Mouse (Mus musculus): Measurements from ENCODE around the gene Tmem156. TPM values are rescaled to one million over a fixed set of nuclear protein-coding genes. Genes with fewer than 3 reads are reported as not detected.

Tmem156 gene
- polyA plus RNA-seq, 1 experiment from 2014 or later, result 0.71 TPM

DNA sequence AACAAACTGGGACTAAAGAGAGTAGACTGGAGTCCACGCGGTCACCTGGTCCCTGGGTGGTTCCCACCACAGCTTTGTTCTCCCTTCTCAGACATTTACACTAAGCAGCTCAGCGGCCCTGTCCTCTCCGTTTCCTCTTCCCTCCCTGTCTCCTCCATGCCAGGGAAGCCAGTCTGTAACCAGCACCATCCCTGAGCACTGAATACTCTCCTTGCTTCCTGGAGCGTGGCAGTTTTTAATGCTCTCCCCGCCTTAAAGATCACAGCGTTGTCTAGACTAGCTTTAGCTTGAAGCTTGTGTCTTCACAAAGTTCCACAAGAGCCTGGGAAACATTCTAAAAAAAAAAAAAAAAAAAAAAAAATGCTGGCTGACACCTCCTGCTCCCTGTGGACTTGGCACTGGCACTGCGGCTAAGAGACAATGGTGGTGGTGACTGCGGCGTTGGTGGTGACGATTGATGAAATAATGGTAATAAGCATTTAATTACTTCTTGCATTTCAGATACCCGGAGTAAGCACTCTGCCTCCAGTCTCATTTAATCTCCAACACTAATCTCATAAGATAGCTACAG lies 44.6 kb downstream of the Tmem156 start:
- ATAC-seq (replicated peaks; ENCODE audit: extremely low read depth, insufficient read depth, low FRiP score), result no peak
- Histone ChIP-seq H3K36me3 (ENCODE audit: control insufficient read depth, insufficient read depth) (no peaks in the 10 kb centered on the region), H3K9ac (ENCODE audit: low read length) (no peak overlapping the region), H3K4me3 (ENCODE audit: low read length) (no peak overlapping the region), H3K4me1 (ENCODE audit: control insufficient read depth, insufficient read depth, low read length) (no peaks in the 10 kb centered on the region), H3K4me2 (ENCODE audit: low read depth, low read length) (no peak overlapping the region), H3K27me3 (ENCODE audit: control insufficient read depth, insufficient read depth, low read length) (no peaks in the 10 kb centered on the region), H3K27ac (ENCODE audit: low read length) (no peak overlapping the region), H3K9me3 (replicated peaks; ENCODE audit: control insufficient read depth, low read length) (no peaks in the 10 kb centered on the region)
- WGBS, result 67% methylated on average over 12 of the region's 12 CpGs

DNA sequence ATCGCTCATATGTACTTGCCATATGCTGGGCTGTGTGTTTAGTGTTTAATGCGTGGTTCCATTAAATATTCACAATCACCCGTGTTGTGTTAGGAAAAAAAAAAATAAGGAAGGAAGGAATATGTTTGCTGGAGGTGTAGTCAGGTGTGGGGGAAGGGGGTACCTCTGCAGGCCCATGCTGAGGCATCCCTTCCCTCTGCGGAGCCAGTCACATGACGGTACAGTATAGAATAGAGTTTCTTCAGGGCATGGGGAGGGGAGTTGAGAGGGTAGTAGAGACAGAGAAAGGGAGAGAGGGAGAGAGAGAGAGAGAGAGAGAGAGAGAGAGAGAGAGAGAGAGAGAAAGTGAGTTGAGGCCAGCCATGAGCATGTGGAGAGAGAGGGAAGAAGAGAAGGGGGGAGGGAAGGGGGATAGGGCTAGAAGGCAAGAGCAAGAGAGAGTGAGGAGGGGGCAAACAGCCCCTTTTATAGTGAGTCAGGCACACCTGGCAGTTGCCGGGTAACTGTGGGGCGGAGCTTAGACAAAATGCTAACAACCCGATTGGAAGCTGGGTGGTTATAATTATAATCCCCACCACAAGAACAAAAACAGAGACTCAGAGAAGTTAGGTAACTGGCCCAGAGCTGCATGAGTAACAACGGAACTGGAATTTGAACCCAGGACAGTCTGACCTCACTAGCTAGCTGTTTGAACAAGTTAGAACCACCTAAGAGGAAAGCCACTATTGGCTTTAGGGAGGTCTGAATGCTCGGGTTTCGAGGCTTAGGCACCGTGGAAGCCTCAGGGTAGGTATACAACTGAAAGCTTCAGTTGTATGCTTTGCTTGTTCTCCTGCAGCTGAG lies 45.3 kb downstream of the Tmem156 start:
- Histone ChIP-seq H3K4me2 (ENCODE audit: low read depth, low read length) (no peak overlapping the region), H3K4me1 (ENCODE audit: control insufficient read depth, insufficient read depth, low read length) (no peaks in the 10 kb centered on the region), H3K9me3 (replicated peaks; ENCODE audit: control insufficient read depth, low read length) (no peaks in the 10 kb centered on the region), H3K4me3 (ENCODE audit: low read length) (no peak overlapping the region), H3K36me3 (ENCODE audit: control insufficient read depth, insufficient read depth) (no peaks in the 10 kb centered on the region), H3K27ac (ENCODE audit: low read length) (no peak overlapping the region), H3K27me3 (ENCODE audit: control insufficient read depth, insufficient read depth, low read length) (no peaks in the 10 kb centered on the region), H3K9ac (ENCODE audit: low read length) (no peak overlapping the region)
- ATAC-seq (replicated peaks; ENCODE audit: extremely low read depth, insufficient read depth, low FRiP score), result no peak
- WGBS, result 66% methylated on average over 12 of the region's 12 CpGs

DNA sequence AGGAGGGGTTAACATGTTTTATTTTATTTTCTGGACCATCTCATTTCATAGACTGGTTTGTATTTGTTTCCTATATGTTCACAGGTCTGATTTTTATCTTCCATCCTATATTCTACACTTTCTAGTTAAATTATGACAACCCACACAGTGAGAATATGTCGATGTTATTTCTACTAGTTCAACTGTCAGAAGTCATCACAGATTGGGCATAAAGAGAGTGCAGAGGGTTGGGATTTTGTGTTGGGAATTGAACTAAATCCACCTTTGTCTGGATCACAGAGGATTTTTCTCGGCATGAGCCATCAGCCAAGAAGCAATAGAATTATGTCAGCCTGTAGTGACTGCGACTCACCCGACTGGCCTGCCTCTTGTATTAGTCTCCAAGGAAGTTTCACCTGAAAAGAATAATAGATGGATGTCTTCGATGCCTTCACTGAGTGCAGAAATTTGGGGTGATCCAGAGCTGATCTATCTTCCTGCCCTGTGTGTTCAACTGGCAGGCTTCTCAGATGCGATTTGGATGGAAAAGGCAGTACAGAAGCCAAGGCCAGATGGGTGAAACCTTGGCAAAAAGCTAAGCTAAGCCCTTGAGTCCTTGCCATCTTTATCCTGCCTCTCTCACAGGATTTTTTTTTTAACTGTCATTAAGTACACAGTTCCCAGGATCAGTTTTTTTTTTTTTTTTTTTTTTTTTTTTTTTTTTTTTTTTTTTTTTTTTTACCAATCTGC lies 46.1 kb downstream of the Tmem156 start:
- Histone ChIP-seq H3K27ac (ENCODE audit: low read length) (no peak overlapping the region), H3K36me3 (ENCODE audit: control insufficient read depth, insufficient read depth) (no peaks in the 10 kb centered on the region), H3K4me2 (ENCODE audit: low read depth, low read length) (no peak overlapping the region), H3K9ac (ENCODE audit: low read length) (no peak overlapping the region), H3K4me1 (ENCODE audit: control insufficient read depth, insufficient read depth, low read length) (no peaks in the 10 kb centered on the region), H3K27me3 (ENCODE audit: control insufficient read depth, insufficient read depth, low read length) (no peaks in the 10 kb centered on the region), H3K4me3 (ENCODE audit: low read length) (no peak overlapping the region), H3K9me3 (replicated peaks; ENCODE audit: control insufficient read depth, low read length) (no peaks in the 10 kb centered on the region)
- ATAC-seq (replicated peaks; ENCODE audit: extremely low read depth, insufficient read depth, low FRiP score), result no peak
- WGBS, result 78% methylated on average over 6 of the region's 6 CpGs

DNA sequence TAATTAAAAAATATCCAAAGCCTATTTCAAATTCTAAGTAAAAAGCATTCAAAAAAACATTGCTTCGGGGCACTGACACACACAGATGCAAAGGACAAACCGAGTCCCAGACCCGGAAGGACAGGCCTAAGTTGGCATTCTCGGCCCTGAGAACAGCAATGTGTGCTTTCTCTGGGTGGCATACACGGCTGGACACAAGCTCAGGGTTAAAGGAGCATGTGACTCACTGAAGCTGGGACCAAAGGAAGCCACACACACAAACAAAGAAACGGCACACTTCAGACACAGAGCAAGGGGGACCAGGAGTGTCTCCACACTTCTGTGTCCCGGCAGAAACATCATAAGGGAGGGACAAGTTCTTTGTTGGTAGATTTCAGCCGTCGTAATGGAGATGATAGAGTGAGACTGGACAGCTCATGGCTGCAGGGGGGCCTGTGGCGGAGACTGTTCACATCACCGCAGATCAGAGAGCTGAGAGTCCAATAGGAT lies 48.5 kb downstream of the Tmem156 start:
- Histone ChIP-seq H3K9ac (ENCODE audit: low read length) (no peak overlapping the region), H3K4me2 (ENCODE audit: low read depth, low read length) (no peak overlapping the region), H3K27ac (ENCODE audit: low read length) (no peak overlapping the region), H3K27me3 (ENCODE audit: control insufficient read depth, insufficient read depth, low read length) (no peaks in the 10 kb centered on the region), H3K9me3 (replicated peaks; ENCODE audit: control insufficient read depth, low read length) (no peaks in the 10 kb centered on the region), H3K36me3 (ENCODE audit: control insufficient read depth, insufficient read depth) (no peaks in the 10 kb centered on the region), H3K4me1 (ENCODE audit: control insufficient read depth, insufficient read depth, low read length) (peaks cover 5% of the 10 kb centered on the region; the same call in 1 of the 2 replicates), H3K4me3 (ENCODE audit: low read length) (no peak overlapping the region)
- WGBS, result 71% methylated on average over 11 of the region's 11 CpGs
- ATAC-seq (replicated peaks; ENCODE audit: extremely low read depth, insufficient read depth, low FRiP score), result no peak

DNA sequence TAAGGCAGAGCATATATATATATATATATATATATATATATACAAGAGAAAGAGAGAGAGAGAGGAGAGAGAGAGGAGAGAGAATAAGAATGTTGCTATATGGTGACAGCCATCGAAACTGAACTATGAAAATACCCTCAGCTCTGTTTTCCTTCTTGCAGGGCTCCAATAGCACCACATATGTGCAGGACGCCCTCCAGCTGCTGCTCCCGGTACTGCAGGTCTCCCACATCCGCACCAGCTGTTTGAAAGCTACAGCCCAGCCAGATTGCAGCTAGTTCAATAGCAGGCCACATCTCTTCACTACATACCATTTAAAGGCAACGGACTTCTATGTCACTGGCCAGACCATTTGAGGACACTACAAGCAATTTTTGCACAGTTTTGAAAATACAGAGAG lies 51.5 kb downstream of the Tmem156 start:
- 62% methylated on average over 5 of the region's 5 CpGs for WGBS

DNA sequence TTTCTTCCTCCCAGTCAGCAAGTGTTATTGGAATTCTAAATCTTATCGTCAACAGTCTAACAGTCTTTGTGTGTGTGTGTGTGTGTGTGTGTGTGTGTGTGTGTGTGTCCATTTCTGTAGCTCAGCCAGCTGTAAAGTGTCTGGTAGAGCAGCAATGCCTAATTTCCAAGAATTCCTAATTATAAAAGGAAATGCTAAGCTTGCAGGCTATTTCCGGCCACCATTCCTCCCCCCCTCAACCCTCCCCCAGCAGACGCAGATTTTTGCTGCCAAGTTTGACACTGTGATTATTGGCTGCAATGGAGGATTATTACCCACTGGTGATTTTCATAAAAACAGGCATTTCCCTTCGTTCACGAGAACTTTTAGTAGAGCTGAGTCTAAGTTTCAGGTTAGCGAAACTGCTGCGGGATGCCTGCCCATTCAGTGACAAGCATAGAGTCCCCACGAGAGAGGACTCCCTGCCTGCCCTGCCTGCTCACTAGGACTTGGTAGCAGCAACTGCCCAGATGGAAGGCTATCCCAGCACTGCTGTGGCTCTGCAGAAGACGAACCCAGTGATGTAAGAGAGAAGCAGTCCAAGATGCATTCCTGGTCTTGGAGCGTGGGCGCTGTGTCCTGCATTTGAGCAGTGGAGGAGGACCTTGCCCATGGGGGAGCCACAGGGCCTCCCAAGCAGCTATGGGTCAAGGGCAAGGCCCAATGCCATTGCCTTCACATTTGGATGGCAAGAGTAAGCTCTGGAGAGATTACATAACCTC lies 52.9 kb downstream of the Tmem156 start:
- Histone ChIP-seq H3K36me3 (ENCODE audit: control insufficient read depth, insufficient read depth) (peaks cover 6% of the 10 kb centered on the region; the same call in 1 of the 2 replicates), H3K9me3 (replicated peaks; ENCODE audit: control insufficient read depth, low read length) (no peaks in the 10 kb centered on the region), H3K27ac (ENCODE audit: low read length) (peak overlapping the region; percentile 46), H3K9ac (ENCODE audit: low read length) (no peak overlapping the region), H3K4me1 (ENCODE audit: control insufficient read depth, insufficient read depth, low read length) (peaks cover 5% of the 10 kb centered on the region; the same call in 1 of the 2 replicates), H3K27me3 (ENCODE audit: control insufficient read depth, insufficient read depth, low read length) (no peaks in the 10 kb centered on the region), H3K4me3 (ENCODE audit: low read length) (no peak overlapping the region), H3K4me2 (ENCODE audit: low read depth, low read length) (no peak overlapping the region)
- ATAC-seq (replicated peaks; ENCODE audit: extremely low read depth, insufficient read depth, low FRiP score), result peak; percentile 37
- 64% methylated on average over 11 of the region's 11 CpGs for WGBS

More for the DNA sequence above, 51.5 kb downstream of the Tmem156 start:
- Histone ChIP-seq H3K9me3 (replicated peaks; ENCODE audit: control insufficient read depth, low read length) (no peaks in the 10 kb centered on the region), H3K36me3 (ENCODE audit: control insufficient read depth, insufficient read depth) (peaks cover 3% of the 10 kb centered on the region; the same call in 1 of the 2 replicates), H3K27ac (ENCODE audit: low read length) (no peak overlapping the region), H3K4me3 (ENCODE audit: low read length) (no peak overlapping the region), H3K4me1 (ENCODE audit: control insufficient read depth, insufficient read depth, low read length) (peaks cover 5% of the 10 kb centered on the region; the same call in 1 of the 2 replicates), H3K9ac (ENCODE audit: low read length) (no peak overlapping the region), H3K27me3 (ENCODE audit: control insufficient read depth, insufficient read depth, low read length) (no peaks in the 10 kb centered on the region), H3K4me2 (ENCODE audit: low read depth, low read length) (no peak overlapping the region)
- no peak for ATAC-seq (replicated peaks; ENCODE audit: extremely low read depth, insufficient read depth, low FRiP score)

DNA sequence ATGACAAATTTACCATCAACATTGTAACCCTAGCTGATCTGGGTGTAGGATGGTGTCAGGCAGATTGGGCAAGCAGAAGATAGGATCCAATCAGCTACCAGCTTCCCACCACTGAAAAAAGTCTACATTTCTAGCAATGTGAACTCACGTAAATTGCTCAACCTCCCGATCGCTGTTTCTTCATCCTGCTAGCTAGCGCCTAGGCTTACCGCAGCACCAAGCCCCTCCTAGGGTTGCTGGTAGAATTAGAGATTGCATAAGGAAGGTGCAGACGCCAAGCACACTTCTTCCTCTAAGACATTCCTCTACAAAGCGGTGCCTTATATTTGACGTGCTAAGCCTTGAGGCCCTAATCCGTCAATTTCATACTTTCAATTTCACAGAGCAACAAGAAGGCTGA lies 53.6 kb downstream of the Tmem156 start:
- H3K27ac ChIP-seq (ENCODE audit: low read length), result peak overlapping the region; percentile 46
- WGBS, result 74% methylated on average over 9 of the region's 9 CpGs

DNA sequence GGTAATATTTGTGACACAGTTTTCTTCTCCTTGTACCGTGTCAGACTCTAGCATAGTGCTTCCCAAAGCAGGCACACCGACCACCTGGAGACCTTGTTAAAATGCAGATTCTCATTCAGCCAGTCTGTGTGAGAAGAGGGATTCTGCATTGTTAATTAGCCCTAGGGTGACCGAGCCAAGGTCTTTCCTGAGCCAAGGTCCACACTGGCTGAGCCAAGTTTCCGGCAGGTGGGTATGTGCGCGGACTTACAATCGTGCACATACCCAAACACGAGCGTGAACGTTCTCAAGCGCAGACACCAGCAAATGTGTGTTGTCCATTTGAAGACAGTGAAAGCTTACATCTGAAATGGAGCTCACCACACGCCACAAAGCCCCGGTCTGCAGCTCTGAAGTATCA lies 55.3 kb downstream of the Tmem156 start:
- no peak overlapping the region for H3K4me3 ChIP-seq (ENCODE audit: low read length)
- H3K36me3 ChIP-seq (ENCODE audit: control insufficient read depth, insufficient read depth), result peaks cover 13% of the 10 kb centered on the region

More for the DNA sequence above, 53.6 kb downstream of the Tmem156 start:
- H3K9ac ChIP-seq (ENCODE audit: low read length), result no peak overlapping the region
- peaks cover 9% of the 10 kb centered on the region; the same call in 1 of the 2 replicates for H3K36me3 ChIP-seq (ENCODE audit: control insufficient read depth, insufficient read depth)
- H3K4me3 ChIP-seq (ENCODE audit: low read length), result no peak overlapping the region
- H3K27me3 ChIP-seq (ENCODE audit: control insufficient read depth, insufficient read depth, low read length), result no peaks in the 10 kb centered on the region
- H3K9me3 ChIP-seq (replicated peaks; ENCODE audit: control insufficient read depth, low read length), result no peaks in the 10 kb centered on the region
- H3K4me2 ChIP-seq (ENCODE audit: low read depth, low read length), result no peak overlapping the region
- no peak for ATAC-seq (replicated peaks; ENCODE audit: extremely low read depth, insufficient read depth, low FRiP score)
- peaks cover 5% of the 10 kb centered on the region; the same call in 1 of the 2 replicates for H3K4me1 ChIP-seq (ENCODE audit: control insufficient read depth, insufficient read depth, low read length)

More for the DNA sequence above, 55.3 kb downstream of the Tmem156 start:
- ATAC-seq (replicated peaks; ENCODE audit: extremely low read depth, insufficient read depth, low FRiP score), result no peak
- H3K27me3 ChIP-seq (ENCODE audit: control insufficient read depth, insufficient read depth, low read length), result no peaks in the 10 kb centered on the region
- no peaks in the 10 kb centered on the region for H3K9me3 ChIP-seq (replicated peaks; ENCODE audit: control insufficient read depth, low read length)
- no peak overlapping the region for H3K4me2 ChIP-seq (ENCODE audit: low read depth, low read length)
- H3K27ac ChIP-seq (ENCODE audit: low read length), result no peak overlapping the region
- peaks cover 5% of the 10 kb centered on the region; the same call in 1 of the 2 replicates for H3K4me1 ChIP-seq (ENCODE audit: control insufficient read depth, insufficient read depth, low read length)
- 77% methylated on average over 13 of the region's 13 CpGs for WGBS
- no peak overlapping the region for H3K9ac ChIP-seq (ENCODE audit: low read length)

Measured in heart, embryonic 16.5 days (tissue).